Mouse (Mus musculus) right cerebral cortex, postnatal 14 days (tissue): ENCODE results near the gene Olfr136.

Source experiments
- DNase-seq: peaks from one replicate; pipeline ENCODE4 v3.0.0; 2022

The Olfr136 gene

DNA sequence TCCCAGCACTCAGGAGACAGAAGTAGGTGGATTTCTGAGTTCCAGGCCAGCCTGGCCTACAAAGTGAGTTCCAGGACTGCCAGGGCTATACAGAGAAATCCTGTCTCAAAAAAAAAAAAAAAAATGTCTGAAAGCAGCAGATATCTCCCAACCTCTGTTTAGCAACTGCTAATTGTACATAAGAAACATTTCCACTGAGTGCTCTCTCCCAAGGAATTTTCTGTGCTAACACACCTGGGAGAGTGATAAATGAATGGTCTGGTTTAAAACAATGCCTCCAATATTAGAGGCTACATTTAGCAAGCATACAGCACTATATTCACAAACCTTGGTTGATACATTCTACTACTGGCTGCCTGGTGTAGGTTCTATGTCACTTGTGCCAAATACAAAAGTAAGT lies at the start of gene Olfr136:
Gene Olfr136 (plus strand): TSS at position 301 of the 400 bp plus-strand sequence.
- no peak for DNase-seq

DNA sequence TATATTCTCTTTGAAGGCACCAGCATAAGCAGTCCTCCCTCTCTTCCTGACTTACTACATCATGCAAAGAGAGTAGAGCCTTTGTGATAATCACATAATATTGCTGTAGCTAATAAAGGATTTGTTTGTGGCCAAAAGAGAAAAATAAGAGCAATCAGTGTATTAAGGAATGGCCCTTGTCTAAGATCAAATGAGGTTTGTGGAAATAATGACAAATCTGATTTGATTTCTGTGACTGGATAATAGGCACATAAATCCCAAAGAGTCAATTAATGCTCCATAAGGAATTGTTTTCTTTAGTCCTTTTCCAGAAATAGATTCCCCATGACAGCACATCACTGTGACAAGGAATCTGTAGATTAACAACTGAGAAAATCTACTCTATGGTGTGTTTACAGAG lies 22.2 kb upstream of the Olfr136 start, which contains the start of gene Olfr137:
Gene Olfr137 (minus strand): TSS at position 101 of the 400 bp plus-strand sequence.
- no peak for DNase-seq
